Mouse (Mus musculus): ENCODE data around the gene Otulinl. TPM values are rescaled to one million over a fixed set of nuclear protein-coding genes. Genes with fewer than 3 reads are reported as not detected.
A peak's percentile ranks its signal among the peaks of the same experiment; 100 is the strongest.

Otulinl gene
- polyA plus RNA-seq, 1 experiment from 2014 or later, result 16.2 TPM

- Histone ChIP-seq H3K4me2 (ENCODE audit: low read length) (no peak overlapping the region), H3K9ac (ENCODE audit: low read depth, low read length) (no peak overlapping the region), H3K4me1 (ENCODE audit: control insufficient read depth, insufficient read depth, low read depth, low read length) (no peaks in the 10 kb centered on the region), H3K36me3 (ENCODE audit: control insufficient read depth, insufficient read depth, low read length) (no peaks in the 10 kb centered on the region), H3K9me3 (ENCODE audit: control insufficient read depth, low read length) (no peaks in the 10 kb centered on the region), H3K27ac (ENCODE audit: low read depth, low read length) (no peak overlapping the region), H3K4me3 (ENCODE audit: low read length) (no peak overlapping the region), H3K27me3 (replicated peaks; ENCODE audit: control insufficient read depth, insufficient read depth, low read length) (no peaks in the 10 kb centered on the region)
- WGBS, result 87% methylated on average over 7 of the region's 7 CpGs
- ATAC-seq, result no peak
These were observed 27.7 kb upstream of the Otulinl start for GRCm38 (mm10) chr15:27708968-27709612.

DNA sequence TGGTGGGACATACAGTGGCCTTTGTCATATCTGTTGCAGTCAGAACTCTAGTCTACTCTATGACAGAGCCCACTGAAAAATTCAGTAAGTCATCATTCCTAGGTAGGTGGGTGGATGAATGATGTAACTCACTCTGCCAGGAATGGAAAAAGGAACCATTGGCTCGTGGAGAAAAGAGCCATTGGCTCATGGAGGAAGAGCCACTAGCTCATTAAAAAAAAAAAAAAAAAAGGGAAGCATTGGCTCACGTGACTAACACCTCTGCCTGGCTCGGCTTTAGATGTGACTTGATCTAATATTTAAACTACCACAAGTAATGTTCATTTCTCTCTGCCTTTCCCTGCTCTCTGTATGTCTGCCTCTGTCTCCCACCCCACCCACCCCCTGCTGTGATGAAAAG is 27.1 kb upstream of the Otulinl start:
- H3K9ac ChIP-seq (ENCODE audit: low read depth, low read length), result no peak overlapping the region
- H3K27ac ChIP-seq (ENCODE audit: low read depth, low read length), result no peak overlapping the region
- no peaks in the 10 kb centered on the region for H3K36me3 ChIP-seq (ENCODE audit: control insufficient read depth, insufficient read depth, low read length)
- no peaks in the 10 kb centered on the region for H3K4me1 ChIP-seq (ENCODE audit: control insufficient read depth, insufficient read depth, low read depth, low read length)
- no peak for ATAC-seq
- H3K27me3 ChIP-seq (replicated peaks; ENCODE audit: control insufficient read depth, insufficient read depth, low read length), result no peaks in the 10 kb centered on the region
- H3K4me3 ChIP-seq (ENCODE audit: low read length), result no peak overlapping the region
- WGBS, result 82% methylated on average over 3 of the region's 3 CpGs
- no peaks in the 10 kb centered on the region for H3K9me3 ChIP-seq (ENCODE audit: control insufficient read depth, low read length)
- no peak overlapping the region for H3K4me2 ChIP-seq (ENCODE audit: low read length)

DNA sequence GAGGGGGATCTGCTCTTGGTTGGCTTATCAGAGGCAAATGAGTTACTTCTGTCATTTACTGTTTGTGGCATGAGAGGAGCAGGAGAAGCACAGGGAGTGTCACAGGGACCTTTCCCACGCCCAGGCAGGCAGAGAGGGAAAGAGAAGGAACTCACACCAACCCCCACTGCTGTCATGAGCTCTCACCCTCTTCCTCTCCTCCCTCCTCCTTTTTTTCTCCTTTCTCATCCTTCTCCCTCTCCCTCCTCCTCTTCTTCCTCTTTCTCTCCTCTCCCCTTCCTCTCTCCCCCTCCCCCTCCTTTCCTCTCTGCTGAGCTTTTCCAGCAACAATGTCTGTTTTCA is 21.6 kb upstream of the Otulinl start:
- WGBS, result no CpG with 5 or more reads among the region's 1 CpGs
- Histone ChIP-seq H3K9me3 (ENCODE audit: control insufficient read depth, low read length) (no peaks in the 10 kb centered on the region), H3K4me1 (ENCODE audit: control insufficient read depth, insufficient read depth, low read depth, low read length) (peaks cover 5% of the 10 kb centered on the region; the same call in 1 of the 2 replicates), H3K27ac (ENCODE audit: low read depth, low read length) (no peak overlapping the region), H3K9ac (ENCODE audit: low read depth, low read length) (no peak overlapping the region), H3K27me3 (replicated peaks; ENCODE audit: control insufficient read depth, insufficient read depth, low read length) (no peaks in the 10 kb centered on the region), H3K4me2 (ENCODE audit: low read length) (no peak overlapping the region), H3K36me3 (ENCODE audit: control insufficient read depth, insufficient read depth, low read length) (no peaks in the 10 kb centered on the region), H3K4me3 (ENCODE audit: low read length) (no peak overlapping the region)
- ATAC-seq, result no peak

DNA sequence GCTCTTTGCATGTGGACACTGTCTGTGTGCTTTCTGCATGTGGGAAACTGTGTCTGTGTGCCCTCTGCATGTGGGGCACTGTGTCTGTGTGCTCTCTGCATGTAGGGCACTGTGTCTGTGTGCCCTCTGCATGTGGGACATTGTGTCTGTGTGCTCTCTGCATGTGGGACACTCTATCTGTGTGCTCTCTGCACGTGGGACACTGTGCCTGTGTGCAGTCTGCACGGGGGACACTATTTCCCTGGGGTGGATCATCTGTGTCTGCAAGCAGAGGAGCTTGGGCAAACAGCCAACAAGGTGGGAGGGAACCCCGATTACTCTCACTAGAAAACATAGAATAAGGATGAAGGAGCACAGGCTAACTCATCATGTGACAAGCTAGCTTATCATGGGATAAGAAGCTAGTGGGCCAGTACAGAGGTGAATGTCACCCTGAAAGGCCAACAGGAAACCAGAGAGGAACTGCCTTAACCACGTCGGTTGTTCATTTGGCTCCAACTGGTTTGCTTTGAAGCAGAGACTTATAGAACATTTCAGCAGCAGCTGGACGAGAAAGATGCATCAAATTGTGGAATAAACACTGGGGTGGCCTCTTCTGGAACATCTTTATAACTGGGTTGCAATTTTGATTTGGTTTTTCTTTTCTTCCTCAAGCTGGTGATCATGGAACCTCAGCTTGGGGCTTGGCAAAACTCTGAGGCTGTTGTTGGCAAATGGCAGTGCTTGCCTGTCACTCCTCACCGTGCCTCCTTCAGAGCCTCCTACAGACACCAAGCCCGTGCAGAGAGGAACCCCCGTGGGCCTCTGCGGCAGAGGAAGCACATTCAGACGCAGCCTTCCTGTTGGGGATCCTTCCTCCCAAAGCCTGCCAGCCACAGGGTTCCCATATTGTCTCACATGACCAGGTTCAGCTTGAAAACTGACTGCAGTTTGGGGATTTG is 20.9 kb upstream of the Otulinl start:
- no peak overlapping the region for H3K4me2 ChIP-seq (ENCODE audit: low read length)

GRCm38 (mm10) chr15:27697632-27698031 is 16.3 kb upstream of the Otulinl start:
- Histone ChIP-seq H3K4me3 (ENCODE audit: low read length) (no peak overlapping the region), H3K27ac (ENCODE audit: low read depth, low read length) (no peak overlapping the region), H3K4me2 (ENCODE audit: low read length) (no peak overlapping the region), H3K4me1 (ENCODE audit: control insufficient read depth, insufficient read depth, low read depth, low read length) (peaks cover 1% of the 10 kb centered on the region; the same call in 1 of the 2 replicates), H3K36me3 (ENCODE audit: control insufficient read depth, insufficient read depth, low read length) (no peaks in the 10 kb centered on the region), H3K27me3 (replicated peaks; ENCODE audit: control insufficient read depth, insufficient read depth, low read length) (no peaks in the 10 kb centered on the region), H3K9ac (ENCODE audit: low read depth, low read length) (no peak overlapping the region), H3K9me3 (ENCODE audit: control insufficient read depth, low read length) (no peaks in the 10 kb centered on the region)
- 93% methylated on average over 5 of the region's 5 CpGs for WGBS
- no peak for ATAC-seq

More for the DNA sequence above, 20.9 kb upstream of the Otulinl start:
- Histone ChIP-seq H3K4me1 (ENCODE audit: control insufficient read depth, insufficient read depth, low read depth, low read length) (peaks cover 5% of the 10 kb centered on the region; the same call in 1 of the 2 replicates), H3K27me3 (replicated peaks; ENCODE audit: control insufficient read depth, insufficient read depth, low read length) (no peaks in the 10 kb centered on the region), H3K9me3 (ENCODE audit: control insufficient read depth, low read length) (no peaks in the 10 kb centered on the region), H3K9ac (ENCODE audit: low read depth, low read length) (no peak overlapping the region), H3K4me3 (ENCODE audit: low read length) (no peak overlapping the region), H3K36me3 (ENCODE audit: control insufficient read depth, insufficient read depth, low read length) (no peaks in the 10 kb centered on the region), H3K27ac (ENCODE audit: low read depth, low read length) (no peak overlapping the region)
- WGBS, result 32% methylated on average over 11 of the region's 11 CpGs
- peak; percentile 54; the same call in 1 of the 2 replicates for ATAC-seq

DNA sequence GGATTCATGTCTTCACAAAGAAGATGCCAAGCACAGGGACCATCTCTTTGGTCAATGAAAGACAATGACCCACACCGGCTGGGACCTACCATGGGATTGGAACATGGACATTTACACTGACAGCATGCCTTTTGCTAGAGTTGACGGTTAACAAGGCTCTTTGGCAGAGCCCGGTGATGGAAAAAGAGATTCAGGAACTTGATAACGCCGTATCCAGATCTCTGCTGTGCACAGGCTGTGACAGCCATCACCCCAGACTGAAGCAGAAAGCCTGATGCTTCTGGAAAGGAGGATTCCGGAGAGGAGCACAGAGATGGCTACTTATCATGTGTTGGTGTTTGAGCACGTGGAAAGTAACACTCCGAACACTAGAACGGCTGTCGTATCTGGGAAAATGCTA is 11.9 kb upstream of the Otulinl start:
- Histone ChIP-seq H3K27me3 (replicated peaks; ENCODE audit: control insufficient read depth, insufficient read depth, low read length) (no peaks in the 10 kb centered on the region), H3K4me2 (ENCODE audit: low read length) (no peak overlapping the region), H3K36me3 (ENCODE audit: control insufficient read depth, insufficient read depth, low read length) (no peaks in the 10 kb centered on the region), H3K4me1 (ENCODE audit: control insufficient read depth, insufficient read depth, low read depth, low read length) (no peaks in the 10 kb centered on the region), H3K4me3 (ENCODE audit: low read length) (no peak overlapping the region), H3K27ac (ENCODE audit: low read depth, low read length) (no peak overlapping the region), H3K9me3 (ENCODE audit: control insufficient read depth, low read length) (no peaks in the 10 kb centered on the region), H3K9ac (ENCODE audit: low read depth, low read length) (no peak overlapping the region)
- no peak for ATAC-seq
- 94% methylated on average over 10 of the region's 10 CpGs for WGBS

DNA sequence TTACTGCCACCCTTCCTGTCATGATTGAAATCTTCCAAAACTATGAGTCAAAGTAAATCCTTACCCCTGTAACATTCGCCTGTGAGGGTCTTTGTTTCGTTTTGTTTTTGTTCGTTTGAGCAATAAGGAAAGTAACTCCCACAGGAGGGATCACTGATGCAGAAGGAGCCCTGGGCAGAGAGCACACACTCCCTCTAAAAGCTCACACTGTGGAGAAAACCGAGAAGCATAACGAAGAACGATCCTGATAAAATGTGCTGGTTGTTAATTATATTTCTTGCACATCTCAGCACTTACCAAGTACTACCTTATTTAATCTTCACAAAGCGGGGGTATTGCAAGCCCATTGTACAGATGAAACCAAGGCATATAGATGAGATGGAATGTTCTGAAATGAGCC is 10.8 kb upstream of the Otulinl start:
- Histone ChIP-seq H3K4me3 (ENCODE audit: low read length) (no peak overlapping the region), H3K4me1 (ENCODE audit: control insufficient read depth, insufficient read depth, low read depth, low read length) (no peaks in the 10 kb centered on the region), H3K27me3 (replicated peaks; ENCODE audit: control insufficient read depth, insufficient read depth, low read length) (no peaks in the 10 kb centered on the region), H3K9ac (ENCODE audit: low read depth, low read length) (no peak overlapping the region), H3K36me3 (ENCODE audit: control insufficient read depth, insufficient read depth, low read length) (no peaks in the 10 kb centered on the region), H3K27ac (ENCODE audit: low read depth, low read length) (no peak overlapping the region), H3K9me3 (ENCODE audit: control insufficient read depth, low read length) (no peaks in the 10 kb centered on the region), H3K4me2 (ENCODE audit: low read length) (no peak overlapping the region)
- no peak for ATAC-seq
- WGBS, result 71% methylated on average over 7 of the region's 7 CpGs

DNA sequence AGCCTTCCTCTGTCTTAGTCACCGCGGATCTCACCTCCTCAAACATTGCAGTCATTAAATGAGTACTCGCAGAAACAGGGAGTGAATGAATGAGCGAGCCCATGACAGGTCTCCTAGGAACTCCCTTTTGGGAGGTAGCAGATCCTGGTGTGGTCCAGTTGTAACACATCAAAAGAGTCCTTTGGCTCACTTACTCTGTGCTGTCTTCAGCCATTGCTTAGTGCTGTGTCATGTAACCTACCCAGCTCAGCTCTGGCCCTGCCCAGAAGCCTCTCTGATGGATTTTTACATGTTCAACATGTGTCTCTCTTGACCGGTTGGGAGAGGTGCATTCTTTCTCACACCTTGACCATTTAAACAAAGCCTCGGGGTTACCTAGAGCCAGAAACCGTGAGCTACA is 9.8 kb upstream of the Otulinl start:
- no peak overlapping the region for H3K4me2 ChIP-seq (ENCODE audit: low read length)

DNA sequence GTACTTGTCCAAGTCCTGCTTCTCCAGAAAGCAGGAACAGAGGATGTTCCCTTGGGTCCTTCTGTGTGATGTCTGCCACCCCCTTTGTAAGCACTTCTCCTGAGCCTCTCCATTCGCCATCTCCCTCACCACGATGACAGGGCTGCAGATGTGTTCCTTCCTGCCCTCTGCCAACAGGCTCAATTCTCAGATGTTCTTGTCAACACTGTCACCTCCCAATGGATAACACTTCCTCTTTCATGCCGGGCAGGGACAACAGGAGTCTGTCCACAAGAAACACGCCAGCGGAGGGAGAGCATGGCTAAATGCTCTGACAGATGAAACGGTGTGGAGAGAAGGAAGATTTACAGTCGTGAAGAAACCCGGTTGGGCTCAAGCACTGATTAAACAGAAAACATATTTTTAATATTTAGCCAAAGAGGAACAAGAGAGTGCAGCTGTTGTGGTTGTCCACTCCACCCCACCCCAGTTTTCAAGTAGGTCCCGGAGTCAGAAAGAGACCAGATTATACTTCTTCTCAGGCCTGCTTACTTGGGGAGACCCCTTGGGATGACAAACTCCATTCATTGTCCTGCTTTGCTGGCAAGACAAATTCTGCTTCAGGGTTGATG is 6.8 kb upstream of the Otulinl start:
- H3K4me1 ChIP-seq (ENCODE audit: control insufficient read depth, insufficient read depth, low read depth, low read length), result no peaks in the 10 kb centered on the region
- H3K4me3 ChIP-seq (ENCODE audit: low read length), result no peak overlapping the region
- no peak overlapping the region for H3K9ac ChIP-seq (ENCODE audit: low read depth, low read length)
- no peaks in the 10 kb centered on the region for H3K27me3 ChIP-seq (replicated peaks; ENCODE audit: control insufficient read depth, insufficient read depth, low read length)
- H3K27ac ChIP-seq (ENCODE audit: low read depth, low read length), result no peak overlapping the region
- H3K4me2 ChIP-seq (ENCODE audit: low read length), result no peak overlapping the region
- 81% methylated on average over 9 of the region's 9 CpGs for WGBS
- ATAC-seq, result no peak
- no peaks in the 10 kb centered on the region for H3K36me3 ChIP-seq (ENCODE audit: control insufficient read depth, insufficient read depth, low read length)
- H3K9me3 ChIP-seq (ENCODE audit: control insufficient read depth, low read length), result no peaks in the 10 kb centered on the region

More for the DNA sequence above, 9.8 kb upstream of the Otulinl start:
- Histone ChIP-seq H3K4me1 (ENCODE audit: control insufficient read depth, insufficient read depth, low read depth, low read length) (no peaks in the 10 kb centered on the region), H3K27ac (ENCODE audit: low read depth, low read length) (no peak overlapping the region), H3K4me3 (ENCODE audit: low read length) (no peak overlapping the region), H3K27me3 (replicated peaks; ENCODE audit: control insufficient read depth, insufficient read depth, low read length) (no peaks in the 10 kb centered on the region), H3K36me3 (ENCODE audit: control insufficient read depth, insufficient read depth, low read length) (no peaks in the 10 kb centered on the region), H3K9me3 (ENCODE audit: control insufficient read depth, low read length) (no peaks in the 10 kb centered on the region), H3K9ac (ENCODE audit: low read depth, low read length) (no peak overlapping the region)
- 91% methylated on average over 7 of the region's 7 CpGs for WGBS
- ATAC-seq, result no peak

Measured in hindbrain, embryonic 16.5 days (tissue).